Mouse (Mus musculus) urinary bladder, adult 18-20 months (tissue): ENCODE data around the gene Lmod1.

Source experiments
- DNase-seq, 2 experiments: peaks; one replicate each; pipeline ENCODE4 v3.0.0; 2022; ENCODE audit warnings: low spot score in 2 of 2, mixed read lengths in 2 of 2

Gene Lmod1

DNA sequence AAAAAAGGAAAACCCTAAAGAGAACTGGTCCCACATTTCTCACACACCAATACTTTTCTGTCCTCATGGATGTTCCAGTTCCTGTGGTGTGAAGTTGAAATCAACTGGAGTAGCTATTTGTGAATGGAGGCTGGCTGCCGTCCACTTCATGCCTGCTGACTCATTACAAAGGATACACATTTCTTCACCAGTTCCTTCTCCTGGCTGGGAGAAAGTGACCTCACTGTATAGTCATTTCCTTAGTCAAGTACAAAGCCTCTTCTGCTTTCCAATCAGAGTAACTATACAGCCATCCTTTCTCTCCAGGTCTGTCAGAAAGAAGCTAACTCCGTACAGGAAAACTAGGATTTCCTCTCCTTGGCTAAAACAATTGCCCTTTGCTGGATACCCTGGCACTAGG, 86.4 kb downstream of the Lmod1 start:
- peak in 1 of 2 experiments; percentile 53 for DNase-seq

DNA sequence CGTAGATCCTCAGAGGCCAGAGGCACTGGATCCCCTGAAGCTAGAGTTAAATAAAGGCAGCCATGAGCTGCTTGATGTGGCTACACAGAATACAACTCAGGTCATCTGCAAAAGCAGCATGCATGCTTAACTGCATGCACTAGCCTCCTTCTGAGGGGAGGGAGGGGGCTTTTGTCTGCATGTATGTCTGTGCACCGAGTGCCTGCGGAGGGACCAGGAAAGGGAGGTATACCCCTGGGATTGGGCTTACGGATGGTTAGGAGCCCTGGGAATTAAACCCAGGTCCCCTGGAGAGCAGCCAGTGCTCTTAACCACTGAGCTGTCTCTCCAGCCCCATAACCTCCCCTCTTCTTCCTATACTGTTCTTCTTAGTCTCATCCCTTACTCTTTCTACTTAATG, 87.5 kb downstream of the Lmod1 start:
- DNase-seq, result no peak

DNA sequence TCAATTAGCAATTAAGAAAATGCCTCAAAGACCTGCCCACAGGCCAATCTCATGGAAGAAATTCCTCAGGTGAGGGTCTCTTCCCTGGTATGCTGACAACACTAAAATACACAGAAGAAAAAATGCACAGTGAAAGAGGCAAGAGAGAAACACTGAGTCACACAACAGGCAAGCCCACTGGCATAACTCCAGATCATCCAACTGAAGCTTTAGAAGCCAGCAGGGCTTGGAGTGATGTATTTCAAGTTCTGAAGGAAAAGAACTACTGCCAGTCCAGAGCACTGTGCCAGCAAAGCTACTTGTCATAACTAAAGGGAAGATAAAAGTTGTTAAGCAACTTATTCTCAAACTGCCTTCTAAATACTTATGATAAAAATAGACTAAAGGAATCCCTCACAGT, 89.4 kb downstream of the Lmod1 start:
- no peak for DNase-seq
